Mouse (Mus musculus): Measurements from ENCODE around the gene Fam72a.

GRCm38 (mm10) chr1:131481391-131481790 lies 46.3 kb upstream of the Fam72a start:
- TF ChIP-seq CTCF (IDR thresholded peaks at IDR 0.05; ENCODE audit: low read depth, low read length) (no peak), POLR2AphosphoS5 (IDR thresholded peaks at IDR 0.05; ENCODE audit: insufficient replicate concordance, low read depth, low read length) (no peak), GATA1 (IDR thresholded peaks at IDR 0.05; ENCODE audit: borderline replicate concordance, low read length) (no peak)

Data from G1E (cell line).